Mouse (Mus musculus) cortical plate, adult 2 months (tissue): ENCODE data around the gene Gm6408.

Experiments used
- CTCF ChIP-seq: fragments of 200-500 bp; IDR thresholded peaks from 2 replicates; pipeline ENCODE4 v1.5.1; 2011; ENCODE audit warnings: mild to moderate bottlenecking, control low read depth, low read length; ENCODE audit not compliant: insufficient read depth; ENCODE audit errors: extremely low read depth
- POLR2A ChIP-seq: fragments of 200-500 bp; IDR thresholded peaks from 2 replicates; pipeline ENCODE4 v1.6.1; 2011; ENCODE audit warnings: mild to moderate bottlenecking, low read length, control low read depth; ENCODE audit not compliant: insufficient read depth; ENCODE audit errors: extremely low read depth

DNA sequence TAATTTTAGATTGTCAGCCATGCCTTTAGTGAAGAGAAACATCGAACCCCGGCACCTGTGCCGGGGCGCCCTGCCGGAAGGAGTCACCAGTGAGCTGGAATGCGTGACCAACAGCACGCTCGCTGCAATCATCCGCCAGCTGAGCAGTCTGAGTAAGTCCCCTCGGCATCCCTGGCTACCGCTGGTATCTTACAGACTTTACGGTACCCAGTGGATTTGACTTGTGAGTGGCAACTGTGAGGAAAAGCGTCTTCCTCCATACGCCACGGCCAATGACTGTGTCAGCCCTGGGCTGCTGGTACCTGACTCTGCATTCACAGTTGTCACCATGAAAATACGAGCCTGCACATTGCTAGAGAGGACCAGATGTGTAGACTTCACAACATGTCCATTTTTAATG lies 46.4 kb upstream of the Gm6408 start:
- TF ChIP-seq CTCF (no peak), POLR2A (no peak)
